Mouse (Mus musculus): ENCODE data around the gene Mgll. TPM values are rescaled to one million over a fixed set of nuclear protein-coding genes. Genes with fewer than 3 reads are reported as not detected.

Mgll gene
- polyA plus RNA-seq, 1 experiment from 2014 or later = 19.3 TPM

GRCm38 (mm10) chr6:88690211-88690610 lies 34.0 kb upstream of the Mgll start:
- Histone ChIP-seq H3K9ac (ENCODE audit: low read length) (no peak overlapping the region), H3K4me1 (ENCODE audit: control insufficient read depth, insufficient read depth, low read length) (no peaks in the 10 kb centered on the region), H3K27ac (ENCODE audit: low read depth, low read length) (no peak overlapping the region), H3K27me3 (replicated peaks; ENCODE audit: control insufficient read depth, insufficient read depth, low read length) (no peaks in the 10 kb centered on the region), H3K9me3 (replicated peaks; ENCODE audit: control insufficient read depth, low read length) (no peaks in the 10 kb centered on the region), H3K36me3 (ENCODE audit: control insufficient read depth, insufficient read depth, low read length) (no peaks in the 10 kb centered on the region), H3K4me3 (ENCODE audit: low read depth, low read length) (no peak overlapping the region), H3K4me2 (ENCODE audit: low read length) (no peak overlapping the region)
- DNase-seq (ENCODE audit: low spot score) = no peak
- ATAC-seq = no peak
- 82% methylated on average over 3 of the region's 3 CpGs for WGBS

GRCm38 (mm10) chr6:88691361-88691760 lies 32.9 kb upstream of the Mgll start:
- no peaks in the 10 kb centered on the region for H3K4me1 ChIP-seq (ENCODE audit: control insufficient read depth, insufficient read depth, low read length)
- H3K4me2 ChIP-seq (ENCODE audit: low read length) = no peak overlapping the region
- H3K27me3 ChIP-seq (replicated peaks; ENCODE audit: control insufficient read depth, insufficient read depth, low read length) = no peaks in the 10 kb centered on the region
- H3K9ac ChIP-seq (ENCODE audit: low read length) = no peak overlapping the region
- no peak overlapping the region for H3K4me3 ChIP-seq (ENCODE audit: low read depth, low read length)
- no peaks in the 10 kb centered on the region for H3K9me3 ChIP-seq (replicated peaks; ENCODE audit: control insufficient read depth, low read length)
- DNase-seq (ENCODE audit: low spot score) = no peak
- ATAC-seq = no peak
- no peaks in the 10 kb centered on the region for H3K36me3 ChIP-seq (ENCODE audit: control insufficient read depth, insufficient read depth, low read length)
- WGBS = 95% methylated on average over 2 of the region's 2 CpGs
- no peak overlapping the region for H3K27ac ChIP-seq (ENCODE audit: low read depth, low read length)

GRCm38 (mm10) chr6:88702887-88703286 lies 21.3 kb upstream of the Mgll start:
- Histone ChIP-seq H3K4me1 (ENCODE audit: control insufficient read depth, insufficient read depth, low read length) (no peaks in the 10 kb centered on the region), H3K9ac (ENCODE audit: low read length) (no peak overlapping the region), H3K9me3 (replicated peaks; ENCODE audit: control insufficient read depth, low read length) (no peaks in the 10 kb centered on the region), H3K36me3 (ENCODE audit: control insufficient read depth, insufficient read depth, low read length) (no peaks in the 10 kb centered on the region), H3K27me3 (replicated peaks; ENCODE audit: control insufficient read depth, insufficient read depth, low read length) (no peaks in the 10 kb centered on the region), H3K4me2 (ENCODE audit: low read length) (no peak overlapping the region), H3K4me3 (ENCODE audit: low read depth, low read length) (no peak overlapping the region), H3K27ac (ENCODE audit: low read depth, low read length) (no peak overlapping the region)
- no peak for DNase-seq (ENCODE audit: low spot score)
- ATAC-seq = no peak
- 94% methylated on average over 1 of the region's 1 CpGs for WGBS

- Histone ChIP-seq H3K36me3 (ENCODE audit: control insufficient read depth, insufficient read depth, low read length) (no peaks in the 10 kb centered on the region), H3K27me3 (replicated peaks; ENCODE audit: control insufficient read depth, insufficient read depth, low read length) (no peaks in the 10 kb centered on the region), H3K9ac (ENCODE audit: low read length) (no peak overlapping the region), H3K4me2 (ENCODE audit: low read length) (no peak overlapping the region), H3K9me3 (replicated peaks; ENCODE audit: control insufficient read depth, low read length) (no peaks in the 10 kb centered on the region), H3K27ac (ENCODE audit: low read depth, low read length) (no peak overlapping the region), H3K4me1 (ENCODE audit: control insufficient read depth, insufficient read depth, low read length) (no peaks in the 10 kb centered on the region), H3K4me3 (ENCODE audit: low read depth, low read length) (no peak overlapping the region)
- no peak for ATAC-seq
- 90% methylated on average over 5 of the region's 5 CpGs for WGBS
- DNase-seq (ENCODE audit: low spot score) = no peak
Observed at GRCm38 (mm10) chr6:88703731-88704130, 20.5 kb upstream of the Mgll start.

GRCm38 (mm10) chr6:88708401-88709278 lies 15.6 kb upstream of the Mgll start:
- H3K9me3 ChIP-seq (replicated peaks; ENCODE audit: control insufficient read depth, low read length) = no peaks in the 10 kb centered on the region
- H3K9ac ChIP-seq (ENCODE audit: low read length) = no peak overlapping the region
- H3K27me3 ChIP-seq (replicated peaks; ENCODE audit: control insufficient read depth, insufficient read depth, low read length) = no peaks in the 10 kb centered on the region
- no peaks in the 10 kb centered on the region for H3K4me1 ChIP-seq (ENCODE audit: control insufficient read depth, insufficient read depth, low read length)
- no peak overlapping the region for H3K27ac ChIP-seq (ENCODE audit: low read depth, low read length)
- no peak overlapping the region for H3K4me2 ChIP-seq (ENCODE audit: low read length)
- H3K4me3 ChIP-seq (ENCODE audit: low read depth, low read length) = no peak overlapping the region
- no peak for DNase-seq (ENCODE audit: low spot score)
- no peaks in the 10 kb centered on the region for H3K36me3 ChIP-seq (ENCODE audit: control insufficient read depth, insufficient read depth, low read length)
- WGBS = 53% methylated on average over 8 of the region's 8 CpGs
- ATAC-seq = no peak

- DNase-seq (ENCODE audit: low spot score) = no peak
Observed at GRCm38 (mm10) chr6:88709279-88709575, 15.0 kb upstream of the Mgll start.

GRCm38 (mm10) chr6:88711313-88711712 lies 12.9 kb upstream of the Mgll start:
- Histone ChIP-seq H3K27me3 (replicated peaks; ENCODE audit: control insufficient read depth, insufficient read depth, low read length) (no peaks in the 10 kb centered on the region), H3K27ac (ENCODE audit: low read depth, low read length) (no peak overlapping the region), H3K4me2 (ENCODE audit: low read length) (no peak overlapping the region), H3K9me3 (replicated peaks; ENCODE audit: control insufficient read depth, low read length) (no peaks in the 10 kb centered on the region), H3K4me1 (ENCODE audit: control insufficient read depth, insufficient read depth, low read length) (peaks cover 8% of the 10 kb centered on the region; the same call in 1 of the 2 replicates), H3K9ac (ENCODE audit: low read length) (no peak overlapping the region), H3K4me3 (ENCODE audit: low read depth, low read length) (no peak overlapping the region), H3K36me3 (ENCODE audit: control insufficient read depth, insufficient read depth, low read length) (no peaks in the 10 kb centered on the region)
- no peak for ATAC-seq
- DNase-seq (ENCODE audit: low spot score) = no peak
- WGBS = 85% methylated on average over 3 of the region's 3 CpGs

More at GRCm38 (mm10) chr6:88709279-88709575, 15.0 kb upstream of the Mgll start:
- Histone ChIP-seq H3K9ac (ENCODE audit: low read length) (no peak overlapping the region), H3K36me3 (ENCODE audit: control insufficient read depth, insufficient read depth, low read length) (no peaks in the 10 kb centered on the region), H3K4me1 (ENCODE audit: control insufficient read depth, insufficient read depth, low read length) (no peaks in the 10 kb centered on the region), H3K27me3 (replicated peaks; ENCODE audit: control insufficient read depth, insufficient read depth, low read length) (no peaks in the 10 kb centered on the region), H3K4me2 (ENCODE audit: low read length) (no peak overlapping the region), H3K27ac (ENCODE audit: low read depth, low read length) (no peak overlapping the region), H3K9me3 (replicated peaks; ENCODE audit: control insufficient read depth, low read length) (no peaks in the 10 kb centered on the region), H3K4me3 (ENCODE audit: low read depth, low read length) (no peak overlapping the region)
- 94% methylated on average over 1 of the region's 1 CpGs for WGBS
- no peak for ATAC-seq

GRCm38 (mm10) chr6:88712083-88712482 lies 12.1 kb upstream of the Mgll start:
- Histone ChIP-seq H3K4me3 (ENCODE audit: low read depth, low read length) (no peak overlapping the region), H3K4me1 (ENCODE audit: control insufficient read depth, insufficient read depth, low read length) (peaks cover 8% of the 10 kb centered on the region; the same call in 1 of the 2 replicates), H3K27me3 (replicated peaks; ENCODE audit: control insufficient read depth, insufficient read depth, low read length) (no peaks in the 10 kb centered on the region), H3K4me2 (ENCODE audit: low read length) (no peak overlapping the region), H3K9ac (ENCODE audit: low read length) (no peak overlapping the region), H3K27ac (ENCODE audit: low read depth, low read length) (no peak overlapping the region), H3K9me3 (replicated peaks; ENCODE audit: control insufficient read depth, low read length) (no peaks in the 10 kb centered on the region), H3K36me3 (ENCODE audit: control insufficient read depth, insufficient read depth, low read length) (no peaks in the 10 kb centered on the region)
- ATAC-seq (no peak), DNase-seq (ENCODE audit: low spot score) (no peak)
- WGBS = 94% methylated on average over 4 of the region's 4 CpGs

- H3K4me1 ChIP-seq (ENCODE audit: control insufficient read depth, insufficient read depth, low read length) = peaks cover 8% of the 10 kb centered on the region; the same call in 1 of the 2 replicates
- H3K4me2 ChIP-seq (ENCODE audit: low read length) = no peak overlapping the region
- no peaks in the 10 kb centered on the region for H3K27me3 ChIP-seq (replicated peaks; ENCODE audit: control insufficient read depth, insufficient read depth, low read length)
- H3K4me3 ChIP-seq (ENCODE audit: low read depth, low read length) = no peak overlapping the region
- no peaks in the 10 kb centered on the region for H3K36me3 ChIP-seq (ENCODE audit: control insufficient read depth, insufficient read depth, low read length)
- no peak overlapping the region for H3K27ac ChIP-seq (ENCODE audit: low read depth, low read length)
- DNase-seq (ENCODE audit: low spot score) (no peak), ATAC-seq (no peak)
- no peak overlapping the region for H3K9ac ChIP-seq (ENCODE audit: low read length)
- no peaks in the 10 kb centered on the region for H3K9me3 ChIP-seq (replicated peaks; ENCODE audit: control insufficient read depth, low read length)
Observed at GRCm38 (mm10) chr6:88713320-88713719, 10.9 kb upstream of the Mgll start.
